Mouse (Mus musculus) CH12F3 (cell line): ENCODE measurements around the gene Nek1.

Experiments
- in situ Hi-C: fragments of 300-500 bp; cut with MboI; formaldehyde crosslinking; loops from 2 replicates; pipeline ENCODE4 v1.14.3; 2020; ENCODE audit warnings: low sequenced_read_pairs

Gene Nek1

DNA sequence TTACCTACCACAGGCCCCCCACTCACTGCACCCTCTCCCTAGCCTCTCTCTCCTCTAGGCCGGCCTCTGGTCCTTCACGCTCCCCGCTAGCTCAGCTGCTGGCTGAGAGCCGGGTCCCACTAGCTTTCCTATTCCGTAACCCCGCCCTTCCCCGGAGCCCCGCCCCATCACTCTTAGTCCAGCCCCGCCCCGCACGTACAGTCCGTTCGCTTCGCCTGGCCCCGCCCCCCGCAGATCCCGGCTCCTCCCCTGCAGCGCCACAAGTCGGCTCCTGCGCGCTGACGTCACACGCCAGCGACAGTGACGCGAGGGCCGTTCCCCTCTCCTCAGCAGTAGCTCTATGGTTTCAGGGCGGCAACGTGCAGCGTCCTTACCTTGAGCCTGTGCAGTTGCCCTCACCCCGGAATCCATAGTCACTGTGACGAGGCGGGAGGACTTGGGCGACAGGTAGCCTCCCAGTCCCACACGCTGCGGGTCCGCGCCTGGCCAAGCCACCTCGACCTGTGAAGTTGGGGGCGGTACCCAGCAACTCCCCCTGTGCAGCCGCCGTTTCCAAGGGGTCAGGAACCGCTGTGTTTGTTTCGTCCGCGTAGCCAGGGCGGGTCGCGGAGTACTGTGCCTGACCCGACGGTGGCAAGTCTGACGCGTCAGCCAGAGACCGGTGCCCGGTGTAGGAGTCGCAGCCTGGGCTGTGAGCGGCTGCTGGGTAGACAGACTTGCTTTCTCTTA lies at the start of gene Nek1:
Gene Nek1, plus strand, starts transcription at position 286 of the 729 bp plus-strand sequence.
- in situ Hi-C loops, result no loop called here

- in situ Hi-C loops, result no loop called here
These were observed 45.5 kb upstream of the Nek1 start for GRCm38 (mm10) chr8:60947503-60947902.

DNA sequence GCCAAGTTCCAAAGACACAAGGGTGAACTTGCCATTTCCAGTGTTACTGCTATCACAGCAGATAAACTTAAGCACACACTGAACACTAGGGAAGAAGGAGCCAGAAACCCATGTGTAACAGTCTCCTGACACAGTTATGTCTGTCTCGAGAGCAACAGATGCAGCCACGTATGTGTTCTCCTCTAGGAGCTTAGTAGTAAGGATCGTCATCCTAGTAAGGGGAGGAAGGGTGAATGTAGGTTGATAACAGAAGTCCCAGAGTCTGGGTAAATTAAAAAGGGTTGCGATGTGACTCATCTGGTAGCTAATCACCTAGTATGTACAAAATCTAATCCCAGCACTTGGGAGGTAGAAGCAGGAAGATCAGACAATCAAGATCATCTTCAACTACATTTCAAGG lies 43.1 kb upstream of the Nek1 start:
- in situ Hi-C loops, result no loop called here

DNA sequence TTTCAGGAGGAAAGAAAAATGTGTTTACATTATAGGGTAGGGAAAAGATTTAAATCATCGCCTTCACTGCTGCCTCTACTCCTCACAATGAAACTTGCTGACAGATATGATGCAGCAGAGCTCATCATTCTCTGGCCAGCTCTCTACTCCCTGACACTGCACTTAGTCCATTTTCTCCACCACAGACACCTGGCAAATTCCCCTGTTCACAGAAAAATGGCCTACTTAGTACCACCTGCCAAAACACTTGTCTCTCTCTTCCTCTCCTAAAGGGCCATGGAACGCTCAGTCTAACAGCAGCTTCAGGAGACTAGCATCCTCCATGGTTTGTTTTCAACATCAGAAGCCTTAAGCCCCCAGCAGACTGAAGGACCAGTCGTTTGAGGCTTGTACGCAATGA lies 41.7 kb upstream of the Nek1 start:
- in situ Hi-C loops, result no loop called here

DNA sequence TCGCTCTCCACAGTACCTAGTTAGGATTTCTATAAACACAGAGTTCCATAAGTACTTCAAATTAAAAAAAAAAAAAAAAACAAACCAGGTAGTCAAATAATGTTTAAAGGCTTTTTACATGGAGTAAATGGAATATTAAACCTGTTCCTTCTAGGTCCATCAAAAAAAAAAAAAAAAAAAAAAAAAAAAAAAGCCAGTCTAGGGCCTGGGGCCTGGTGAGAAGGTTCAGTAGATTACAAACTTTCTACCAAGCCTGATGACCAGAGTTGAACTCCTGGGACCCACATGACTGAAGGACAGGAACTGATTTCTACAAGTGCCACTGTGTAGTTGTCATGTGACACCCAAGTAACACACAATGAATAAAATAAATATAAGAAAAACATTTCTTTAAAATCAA lies 41.2 kb upstream of the Nek1 start:
- in situ Hi-C loops, result no loop called here

DNA sequence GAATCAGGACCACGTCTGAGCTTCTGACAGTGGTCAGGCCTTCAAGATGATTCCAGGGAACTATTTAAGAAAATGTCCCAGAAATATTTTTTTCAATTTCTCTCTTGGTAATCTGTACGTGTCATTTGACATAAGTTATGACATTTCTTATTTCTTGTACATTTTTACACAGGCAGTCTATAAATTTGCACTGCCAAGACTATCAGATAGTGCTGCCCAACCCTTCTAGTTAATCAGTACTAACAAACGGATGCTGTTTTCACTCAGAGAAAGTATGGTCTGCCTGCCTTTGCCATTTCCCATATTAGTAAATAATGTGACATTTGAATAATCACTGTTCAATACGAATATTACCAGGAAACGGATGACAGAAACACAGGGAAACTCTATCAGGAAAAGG lies 40.2 kb upstream of the Nek1 start:
- in situ Hi-C loops, result no loop called here

- in situ Hi-C loops, result no loop called here
These were observed 38.5 kb upstream of the Nek1 start for GRCm38 (mm10) chr8:60954281-60955014.

GRCm38 (mm10) chr8:60956847-60957246 lies 36.1 kb upstream of the Nek1 start:
- in situ Hi-C loops, result no loop called here

DNA sequence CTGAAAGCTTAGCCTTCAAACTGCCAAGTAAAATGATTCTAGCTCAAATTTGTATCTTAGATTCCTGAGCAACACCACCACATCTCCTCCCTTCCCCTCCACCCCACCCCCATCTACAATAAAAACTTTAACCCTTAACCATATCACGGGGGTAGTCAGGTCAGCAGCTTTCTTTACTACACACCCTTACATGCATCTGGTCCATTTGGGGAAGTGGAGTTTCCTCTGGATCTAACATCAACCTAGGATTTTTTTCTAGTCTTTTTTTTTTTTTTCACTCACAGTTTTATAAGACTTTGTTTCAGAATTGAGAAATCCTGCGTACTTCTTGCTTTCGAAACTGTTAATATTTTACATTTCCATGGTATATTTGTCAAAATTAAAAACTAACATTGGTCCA lies 30.2 kb upstream of the Nek1 start:
- in situ Hi-C loops, result no loop called here

DNA sequence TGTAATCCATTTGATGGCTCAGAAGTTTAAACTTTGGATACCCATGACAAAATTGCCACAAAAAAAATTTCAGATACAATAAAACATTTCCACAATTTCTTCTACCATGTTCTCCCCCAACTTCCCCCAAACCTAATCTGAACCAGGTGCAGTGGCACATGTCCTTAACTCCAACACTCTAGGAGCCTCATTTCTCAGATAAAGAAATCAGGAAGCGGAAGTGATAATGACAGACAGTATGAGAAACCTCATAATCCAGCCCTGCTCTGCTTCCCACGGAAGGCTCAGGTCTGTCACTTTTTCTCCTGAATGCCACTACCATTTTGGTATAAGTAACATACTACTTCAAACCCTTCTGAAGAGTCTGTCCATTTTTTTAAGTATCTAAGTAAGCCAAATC lies 29.1 kb upstream of the Nek1 start:
- in situ Hi-C loops, result no loop called here

DNA sequence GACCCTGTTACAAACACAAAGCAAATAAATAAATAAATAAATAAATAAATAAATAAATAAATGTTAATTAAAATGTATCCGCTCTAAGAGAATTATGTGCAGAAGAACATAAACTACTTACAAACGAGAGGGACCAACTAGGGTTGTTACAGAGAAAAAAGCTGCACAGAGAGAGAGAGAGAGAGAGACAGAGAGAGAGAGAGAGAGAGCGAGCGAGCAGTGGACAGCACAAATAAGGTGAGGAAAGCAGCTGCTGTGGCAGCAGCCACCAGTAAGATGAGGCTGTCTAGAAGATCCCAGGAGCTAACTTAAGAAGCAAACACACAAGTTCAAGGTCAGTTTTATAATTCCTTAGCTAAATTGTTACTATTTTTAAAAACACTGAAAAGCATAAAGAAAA lies 28.5 kb upstream of the Nek1 start:
- in situ Hi-C loops, result no loop called here

DNA sequence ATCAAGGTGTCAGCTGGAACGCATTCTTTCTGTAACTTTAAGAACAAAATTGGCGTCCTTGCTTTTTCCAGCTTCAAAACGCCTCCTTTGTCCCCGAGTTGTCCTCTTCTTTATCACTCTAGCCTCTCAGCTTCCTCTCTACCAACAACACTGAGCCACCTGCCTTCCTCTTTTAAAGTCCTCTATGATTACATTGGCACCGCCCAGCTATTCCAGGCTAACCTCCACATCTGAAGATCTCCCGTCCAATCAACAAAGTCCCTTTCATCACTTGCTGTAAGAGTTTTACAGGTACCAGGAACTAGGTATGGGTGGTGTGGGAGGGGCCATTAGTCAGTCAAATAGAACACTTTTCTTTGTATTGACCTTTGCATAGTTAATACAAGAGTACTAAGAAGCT lies 27.7 kb upstream of the Nek1 start:
- in situ Hi-C loops, result no loop called here

DNA sequence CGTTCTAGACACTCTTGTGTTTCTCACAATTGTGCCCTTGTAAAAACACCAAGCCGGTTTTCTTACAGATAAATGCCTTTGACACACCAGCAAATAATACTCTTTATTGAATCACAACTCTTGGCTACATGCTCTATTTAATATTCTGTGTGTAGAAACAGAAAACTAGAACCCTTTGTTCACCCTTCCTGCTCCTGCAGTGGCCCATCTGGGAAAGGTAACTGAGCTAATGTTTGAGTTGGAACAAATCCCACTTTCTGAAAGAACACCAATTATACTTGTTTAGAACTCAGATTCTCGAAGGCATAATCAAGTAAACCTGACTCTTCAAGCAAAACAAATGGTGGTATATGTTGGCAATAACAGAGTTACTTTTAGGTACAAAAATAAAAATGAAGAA lies 27.3 kb upstream of the Nek1 start:
- in situ Hi-C loops, result no loop called here

GRCm38 (mm10) chr8:60969091-60969490 lies 23.9 kb upstream of the Nek1 start:
- in situ Hi-C loops, result no loop called here

DNA sequence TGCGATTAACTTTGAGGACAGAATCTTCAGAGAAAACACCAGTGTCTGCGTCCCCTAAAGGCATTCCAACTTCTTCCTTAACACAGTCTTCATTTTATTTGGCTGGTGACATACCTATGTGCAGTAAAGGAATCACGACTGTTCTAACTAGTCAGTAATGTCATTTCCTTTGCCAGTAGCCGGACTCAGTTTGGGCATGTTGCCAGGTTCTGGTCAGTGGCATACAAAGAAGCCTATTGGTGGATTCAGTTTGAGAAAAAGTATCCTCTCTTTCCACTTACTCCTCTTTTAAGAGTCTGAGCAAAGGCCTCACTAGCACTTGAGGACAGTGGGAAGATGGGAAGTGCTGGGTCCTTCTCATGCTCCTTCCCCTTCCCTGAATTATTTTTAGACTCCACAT lies 21.2 kb upstream of the Nek1 start:
- in situ Hi-C loops, result no loop called here

- in situ Hi-C loops, result no loop called here
These were observed 19.5 kb upstream of the Nek1 start for GRCm38 (mm10) chr8:60973448-60973847.

- in situ Hi-C loops, result no loop called here
These were observed 18.2 kb upstream of the Nek1 start for GRCm38 (mm10) chr8:60974837-60975236.

DNA sequence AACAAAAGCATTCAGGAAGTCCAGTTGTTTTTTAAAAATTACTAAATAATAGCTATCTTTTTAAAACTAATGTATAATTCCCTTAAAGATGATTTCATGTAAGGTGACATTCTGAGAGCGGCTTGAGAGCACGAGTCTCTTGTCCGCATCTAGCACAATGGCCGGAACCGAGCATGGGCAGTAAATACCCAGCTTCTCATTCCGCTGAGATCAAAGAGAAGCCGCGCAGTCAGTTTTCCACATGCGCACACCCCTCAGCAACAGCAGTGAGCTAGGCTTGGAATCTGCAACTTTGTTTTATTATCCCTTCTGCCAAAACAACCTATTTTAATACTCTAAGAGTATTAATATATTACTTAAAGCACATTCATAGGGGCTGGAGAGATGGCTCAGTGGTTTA lies 16.2 kb upstream of the Nek1 start:
- in situ Hi-C loops, result no loop called here

- in situ Hi-C loops, result no loop called here
These were observed 14.5 kb upstream of the Nek1 start for GRCm38 (mm10) chr8:60978496-60978895.

DNA sequence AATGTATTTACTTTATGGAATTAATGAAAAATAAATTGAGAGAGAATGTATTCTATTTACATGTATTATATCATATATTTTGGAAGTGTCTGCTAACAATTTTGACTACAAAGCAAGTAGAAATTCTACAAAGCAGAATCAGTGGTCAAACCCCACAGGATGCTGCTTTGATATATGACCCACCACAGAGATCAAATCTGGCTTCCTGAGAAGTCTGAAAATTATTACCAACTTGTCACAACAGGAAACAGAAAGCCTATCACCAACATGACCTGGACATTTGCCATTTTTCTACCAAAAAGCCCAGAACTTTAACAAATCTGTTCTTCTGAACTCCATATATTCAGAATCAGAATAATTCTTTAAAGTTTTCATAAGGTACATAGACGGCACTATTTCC lies 11.6 kb upstream of the Nek1 start:
- in situ Hi-C loops, result no loop called here

DNA sequence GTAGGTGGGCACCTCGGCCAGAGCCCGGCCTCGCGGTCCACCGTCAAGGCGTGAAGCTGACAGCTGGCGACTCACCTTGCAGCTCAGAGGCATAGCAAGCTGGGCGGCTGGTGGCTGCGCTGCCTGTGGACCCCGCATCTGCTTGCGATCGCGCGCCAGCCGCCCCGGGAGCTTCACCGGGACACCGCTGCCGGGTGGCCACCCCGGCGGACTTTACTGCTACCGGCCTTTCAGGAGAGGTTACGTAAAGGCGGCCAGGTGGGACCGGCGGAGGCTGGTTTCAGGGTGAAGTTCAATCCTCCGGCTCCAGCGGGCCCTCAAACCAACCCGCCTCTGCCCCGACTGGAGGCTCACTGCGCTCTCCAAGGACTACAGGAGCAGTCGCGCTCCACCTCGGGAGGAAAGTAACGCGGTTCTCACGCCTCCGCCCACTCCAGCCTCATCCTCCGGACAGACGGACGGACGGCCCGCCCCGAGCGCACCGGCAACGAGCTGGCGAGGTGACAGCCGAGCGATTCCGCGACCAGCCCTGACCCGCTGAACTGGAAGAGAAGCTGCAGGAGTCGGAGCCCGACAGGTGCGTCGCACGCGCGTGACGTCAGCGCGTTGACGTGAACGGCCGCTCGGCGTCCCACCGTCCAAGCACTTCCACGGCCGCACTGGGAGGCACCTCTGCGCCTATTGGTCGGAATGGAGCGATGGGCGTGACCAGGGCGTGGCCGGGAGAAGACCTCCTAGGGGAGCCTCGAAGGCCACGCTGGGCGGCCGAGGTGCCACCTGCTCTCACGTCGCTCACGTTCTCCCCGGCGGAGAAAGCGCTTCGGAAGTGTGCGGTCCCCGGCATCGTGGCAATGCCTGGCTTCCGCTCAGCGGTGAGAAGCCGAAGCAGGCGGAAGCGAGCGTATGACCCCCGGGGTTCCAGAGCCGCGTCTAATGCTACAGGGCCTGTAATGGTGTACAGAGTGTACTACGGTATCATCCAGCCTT lies 10.0 kb upstream of the Nek1 start, which contains the start of gene Clcn3:
Gene Clcn3, minus strand, starts transcription at position 600 of the 987 bp plus-strand sequence.
- in situ Hi-C loops, result no loop called here
